Mouse (Mus musculus): Measurements from ENCODE around the gene Angptl4. TPM values are rescaled to one million over a fixed set of nuclear protein-coding genes. Genes with fewer than 3 reads are reported as not detected.

Angptl4 gene
- polyA plus RNA-seq, 1 experiment from 2014 or later = 93.5 TPM

GRCm38 (mm10) chr17:33816612-33817011, 35.0 kb upstream of the Angptl4 start:
- DNase-seq = no peak
- H3K27ac ChIP-seq (ENCODE audit: low read depth) = peak overlapping the region; percentile 76
- ATAC-seq = no peak

GRCm38 (mm10) chr17:33815399-33815798, 33.8 kb upstream of the Angptl4 start:
- no peak overlapping the region for H3K9ac ChIP-seq (replicated peaks)
- no peaks in the 10 kb centered on the region for H3K9me3 ChIP-seq (ENCODE audit: low read length)
- peaks cover 31% of the 10 kb centered on the region for H3K4me1 ChIP-seq (ENCODE audit: insufficient read depth)
- H3K4me3 ChIP-seq (ENCODE audit: low read depth, low read length) = no peak overlapping the region
- no peak overlapping the region for H3K4me2 ChIP-seq (ENCODE audit: low read depth, low read length)
- peaks cover 5% of the 10 kb centered on the region; the same call in 1 of the 2 replicates for H3K27me3 ChIP-seq (ENCODE audit: insufficient read depth, low read length)
- no peak for TF ChIP-seq EP300 (IDR thresholded peaks at IDR 0.05; ENCODE audit: low read depth)
- no peak for TF ChIP-seq CTCF (IDR thresholded peaks at IDR 0.05; ENCODE audit: low read depth)
- ATAC-seq (no peak), DNase-seq (no peak)
- WGBS (ENCODE audit: insufficient replicate concordance) = 76% methylated on average over 6 of the region's 6 CpGs
- no peak overlapping the region for H3K27ac ChIP-seq (ENCODE audit: low read depth)
- H3K36me3 ChIP-seq (replicated peaks; ENCODE audit: insufficient read depth, low read length) = peaks cover 4% of the 10 kb centered on the region; the same call in 1 of the 2 replicates

More at GRCm38 (mm10) chr17:33816612-33817011, 35.0 kb upstream of the Angptl4 start:
- no peak overlapping the region for H3K4me3 ChIP-seq (ENCODE audit: low read depth, low read length)
- no peaks in the 10 kb centered on the region for H3K27me3 ChIP-seq (ENCODE audit: insufficient read depth, low read length)
- peak overlapping the region; percentile 67; the same call in 1 of the 2 replicates for H3K9ac ChIP-seq (replicated peaks)
- peaks cover 23% of the 10 kb centered on the region for H3K4me1 ChIP-seq (ENCODE audit: insufficient read depth)
- no peaks in the 10 kb centered on the region for H3K9me3 ChIP-seq (ENCODE audit: low read length)
- H3K4me2 ChIP-seq (ENCODE audit: low read depth, low read length) = peak overlapping the region; percentile 95
- TF ChIP-seq CTCF (IDR thresholded peaks at IDR 0.05; ENCODE audit: low read depth) (no peak), EP300 (IDR thresholded peaks at IDR 0.05; ENCODE audit: low read depth) (no peak)
- WGBS (ENCODE audit: insufficient replicate concordance) = 68% methylated on average over 5 of the region's 5 CpGs
- peaks cover 13% of the 10 kb centered on the region for H3K36me3 ChIP-seq (replicated peaks; ENCODE audit: insufficient read depth, low read length)

GRCm38 (mm10) chr17:33812990-33813389, 31.4 kb upstream of the Angptl4 start:
- no peaks in the 10 kb centered on the region for H3K9me3 ChIP-seq (ENCODE audit: low read length)
- H3K4me3 ChIP-seq (ENCODE audit: low read depth, low read length) = no peak overlapping the region
- H3K4me1 ChIP-seq (ENCODE audit: insufficient read depth) = peaks cover 22% of the 10 kb centered on the region
- no peak for TF ChIP-seq CTCF (IDR thresholded peaks at IDR 0.05; ENCODE audit: low read depth)
- TF ChIP-seq EP300 (IDR thresholded peaks at IDR 0.05; ENCODE audit: low read depth) = peak; percentile 34; the same call in 1 of the 2 replicates
- H3K27ac ChIP-seq (ENCODE audit: low read depth) = no peak overlapping the region; the same call in 1 of the 2 replicates
- no peak for DNase-seq
- ATAC-seq = no peak
- H3K27me3 ChIP-seq (ENCODE audit: insufficient read depth, low read length) = peaks cover 6% of the 10 kb centered on the region; the same call in 1 of the 2 replicates
- no peak overlapping the region for H3K9ac ChIP-seq (replicated peaks)
- H3K36me3 ChIP-seq (replicated peaks; ENCODE audit: insufficient read depth, low read length) = no peaks in the 10 kb centered on the region
- H3K4me2 ChIP-seq (ENCODE audit: low read depth, low read length) = no peak overlapping the region
- 57% methylated on average over 4 of the region's 4 CpGs for WGBS (ENCODE audit: insufficient replicate concordance)

GRCm38 (mm10) chr17:33812475-33812874, 30.8 kb upstream of the Angptl4 start:
- WGBS (ENCODE audit: insufficient replicate concordance) = 45% methylated on average over 3 of the region's 3 CpGs
- H3K4me3 ChIP-seq (ENCODE audit: low read depth, low read length) = no peak overlapping the region
- no peaks in the 10 kb centered on the region for H3K9me3 ChIP-seq (ENCODE audit: low read length)
- H3K27me3 ChIP-seq (ENCODE audit: insufficient read depth, low read length) = peaks cover 6% of the 10 kb centered on the region; the same call in 1 of the 2 replicates
- TF ChIP-seq CTCF (IDR thresholded peaks at IDR 0.05; ENCODE audit: low read depth) (no peak), EP300 (IDR thresholded peaks at IDR 0.05; ENCODE audit: low read depth) (no peak)
- no peak overlapping the region for H3K9ac ChIP-seq (replicated peaks)
- ATAC-seq = no peak
- peaks cover 19% of the 10 kb centered on the region for H3K4me1 ChIP-seq (ENCODE audit: insufficient read depth)
- H3K36me3 ChIP-seq (replicated peaks; ENCODE audit: insufficient read depth, low read length) = no peaks in the 10 kb centered on the region
- no peak overlapping the region for H3K4me2 ChIP-seq (ENCODE audit: low read depth, low read length)
- no peak for DNase-seq
- no peak overlapping the region; the same call in 1 of the 2 replicates for H3K27ac ChIP-seq (ENCODE audit: low read depth)

GRCm38 (mm10) chr17:33811142-33811516, 29.5 kb upstream of the Angptl4 start:
- H3K9ac ChIP-seq (replicated peaks) = peak overlapping the region; percentile 46; the same call in 1 of the 2 replicates
- TF ChIP-seq EP300 (IDR thresholded peaks at IDR 0.05; ENCODE audit: low read depth) (no peak), CTCF (IDR thresholded peaks at IDR 0.05; ENCODE audit: low read depth) (no peak)
- H3K4me3 ChIP-seq (ENCODE audit: low read depth, low read length) = peak overlapping the region; percentile 58
- H3K27me3 ChIP-seq (ENCODE audit: insufficient read depth, low read length) = peaks cover 6% of the 10 kb centered on the region; the same call in 1 of the 2 replicates
- no peaks in the 10 kb centered on the region for H3K36me3 ChIP-seq (replicated peaks; ENCODE audit: insufficient read depth, low read length)
- 20% methylated on average over 7 of the region's 7 CpGs for WGBS (ENCODE audit: insufficient replicate concordance)
- peak overlapping the region; percentile 57 for H3K27ac ChIP-seq (ENCODE audit: low read depth)
- peak overlapping the region; percentile 88 for H3K4me2 ChIP-seq (ENCODE audit: low read depth, low read length)
- no peak for DNase-seq
- no peaks in the 10 kb centered on the region for H3K9me3 ChIP-seq (ENCODE audit: low read length)
- no peak for ATAC-seq
- peaks cover 12% of the 10 kb centered on the region for H3K4me1 ChIP-seq (ENCODE audit: insufficient read depth)

- no peak for TF ChIP-seq CTCF (IDR thresholded peaks at IDR 0.05; ENCODE audit: low read depth)
- peak; percentile 30; the same call in 1 of the 2 replicates for TF ChIP-seq EP300 (IDR thresholded peaks at IDR 0.05; ENCODE audit: low read depth)
- Histone ChIP-seq H3K4me2 (ENCODE audit: low read depth, low read length) (peak within 1 kb of the TSS; percentile 88), H3K36me3 (replicated peaks; ENCODE audit: insufficient read depth, low read length) (no peaks in the 10 kb centered on the region), H3K9ac (replicated peaks) (peak within 1 kb of the TSS; percentile 66), H3K27ac (ENCODE audit: low read depth) (peak within 1 kb of the TSS; percentile 57), H3K4me3 (ENCODE audit: low read depth, low read length) (peak within 1 kb of the TSS; percentile 58), H3K27me3 (ENCODE audit: insufficient read depth, low read length) (peaks cover 6% of the 10 kb centered on the region; the same call in 1 of the 2 replicates), H3K4me1 (ENCODE audit: insufficient read depth) (peaks cover 8% of the 10 kb centered on the region), H3K9me3 (ENCODE audit: low read length) (no peaks in the 10 kb centered on the region)
- ATAC-seq (peak; percentile 96), DNase-seq (peak; percentile 92)
- WGBS (ENCODE audit: insufficient replicate concordance) = 2% methylated on average over 36 of the region's 36 CpGs
Observed at GRCm38 (mm10) chr17:33810334-33811141, 28.9 kb upstream of the Angptl4 start, which contains the start of gene Kank3. Gene Kank3 (plus strand): TSS chr17:33810519.

Measured in liver, postnatal 0 days (tissue).